Mouse (Mus musculus): ENCODE results near the gene Arl4c. TPM values are rescaled to one million over a fixed set of nuclear protein-coding genes. Genes with fewer than 3 reads are reported as not detected.

The Arl4c gene
- polyA plus RNA-seq, 1 experiment from 2014 or later, result 17.4 TPM

- ATAC-seq, result no peak
- WGBS, result 84% methylated on average over 3 of the region's 3 CpGs
Measured at GRCm38 (mm10) chr1:88655473-88656095, 46.4 kb downstream of the Arl4c start.

GRCm38 (mm10) chr1:88654521-88655472 lies 47.2 kb downstream of the Arl4c start:
- Histone ChIP-seq H3K36me3 (ENCODE audit: control insufficient read depth, insufficient read depth, low read length) (no peaks in the 10 kb centered on the region), H3K4me1 (ENCODE audit: control insufficient read depth, insufficient read depth, low read length) (peaks cover 11% of the 10 kb centered on the region), H3K27ac (ENCODE audit: low read depth, low read length) (no peak overlapping the region), H3K4me3 (ENCODE audit: low read depth, low read length) (no peak overlapping the region), H3K27me3 (replicated peaks; ENCODE audit: control insufficient read depth, insufficient read depth, low read length) (no peaks in the 10 kb centered on the region), H3K9me3 (replicated peaks; ENCODE audit: control insufficient read depth, low read length) (no peaks in the 10 kb centered on the region), H3K4me2 (ENCODE audit: low read length) (no peak overlapping the region), H3K9ac (ENCODE audit: low read length) (no peak overlapping the region)
- 84% methylated on average over 9 of the region's 9 CpGs for WGBS
- no peak for ATAC-seq
- DNase-seq (ENCODE audit: low spot score), result no peak

More at GRCm38 (mm10) chr1:88655473-88656095, 46.4 kb downstream of the Arl4c start:
- Histone ChIP-seq H3K36me3 (ENCODE audit: control insufficient read depth, insufficient read depth, low read length) (no peaks in the 10 kb centered on the region), H3K9me3 (replicated peaks; ENCODE audit: control insufficient read depth, low read length) (no peaks in the 10 kb centered on the region), H3K9ac (ENCODE audit: low read length) (no peak overlapping the region), H3K4me2 (ENCODE audit: low read length) (no peak overlapping the region), H3K27ac (ENCODE audit: low read depth, low read length) (no peak overlapping the region), H3K27me3 (replicated peaks; ENCODE audit: control insufficient read depth, insufficient read depth, low read length) (no peaks in the 10 kb centered on the region), H3K4me1 (ENCODE audit: control insufficient read depth, insufficient read depth, low read length) (peaks cover 11% of the 10 kb centered on the region), H3K4me3 (ENCODE audit: low read depth, low read length) (no peak overlapping the region)
- no peak for DNase-seq (ENCODE audit: low spot score)

- Histone ChIP-seq H3K27me3 (replicated peaks; ENCODE audit: control insufficient read depth, insufficient read depth, low read length) (no peaks in the 10 kb centered on the region), H3K9me3 (replicated peaks; ENCODE audit: control insufficient read depth, low read length) (no peaks in the 10 kb centered on the region), H3K36me3 (ENCODE audit: control insufficient read depth, insufficient read depth, low read length) (no peaks in the 10 kb centered on the region), H3K4me2 (ENCODE audit: low read length) (no peak overlapping the region), H3K9ac (ENCODE audit: low read length) (no peak overlapping the region), H3K4me3 (ENCODE audit: low read depth, low read length) (no peak overlapping the region), H3K27ac (ENCODE audit: low read depth, low read length) (no peak overlapping the region), H3K4me1 (ENCODE audit: control insufficient read depth, insufficient read depth, low read length) (peaks cover 11% of the 10 kb centered on the region)
- 93% methylated on average over 7 of the region's 7 CpGs for WGBS
- DNase-seq (ENCODE audit: low spot score) (peak; percentile 7), ATAC-seq (no peak)
Measured at GRCm38 (mm10) chr1:88653614-88654520, 48.2 kb downstream of the Arl4c start.

GRCm38 (mm10) chr1:88652682-88653081 lies 49.3 kb downstream of the Arl4c start:
- DNase-seq (ENCODE audit: low spot score), result no peak
- Histone ChIP-seq H3K27ac (ENCODE audit: low read depth, low read length) (no peak overlapping the region), H3K4me2 (ENCODE audit: low read length) (no peak overlapping the region), H3K4me3 (ENCODE audit: low read depth, low read length) (no peak overlapping the region), H3K4me1 (ENCODE audit: control insufficient read depth, insufficient read depth, low read length) (no peaks in the 10 kb centered on the region), H3K36me3 (ENCODE audit: control insufficient read depth, insufficient read depth, low read length) (no peaks in the 10 kb centered on the region), H3K27me3 (replicated peaks; ENCODE audit: control insufficient read depth, insufficient read depth, low read length) (no peaks in the 10 kb centered on the region), H3K9me3 (replicated peaks; ENCODE audit: control insufficient read depth, low read length) (no peaks in the 10 kb centered on the region), H3K9ac (ENCODE audit: low read length) (no peak overlapping the region)
- no peak for ATAC-seq
- WGBS, result 90% methylated on average over 8 of the region's 8 CpGs

GRCm38 (mm10) chr1:88651668-88652067 lies 50.4 kb downstream of the Arl4c start:
- H3K4me1 ChIP-seq (ENCODE audit: control insufficient read depth, insufficient read depth, low read length), result no peaks in the 10 kb centered on the region
- H3K36me3 ChIP-seq (ENCODE audit: control insufficient read depth, insufficient read depth, low read length), result no peaks in the 10 kb centered on the region
- ATAC-seq (no peak), DNase-seq (ENCODE audit: low spot score) (no peak)
- no peaks in the 10 kb centered on the region for H3K9me3 ChIP-seq (replicated peaks; ENCODE audit: control insufficient read depth, low read length)
- no peak overlapping the region for H3K27ac ChIP-seq (ENCODE audit: low read depth, low read length)
- H3K9ac ChIP-seq (ENCODE audit: low read length), result no peak overlapping the region
- no peak overlapping the region for H3K4me3 ChIP-seq (ENCODE audit: low read depth, low read length)
- 82% methylated on average over 9 of the region's 9 CpGs for WGBS
- no peaks in the 10 kb centered on the region for H3K27me3 ChIP-seq (replicated peaks; ENCODE audit: control insufficient read depth, insufficient read depth, low read length)
- H3K4me2 ChIP-seq (ENCODE audit: low read length), result no peak overlapping the region

- no peaks in the 10 kb centered on the region for H3K27me3 ChIP-seq (replicated peaks; ENCODE audit: control insufficient read depth, insufficient read depth, low read length)
- no peak overlapping the region for H3K9ac ChIP-seq (ENCODE audit: low read length)
- H3K36me3 ChIP-seq (ENCODE audit: control insufficient read depth, insufficient read depth, low read length), result no peaks in the 10 kb centered on the region
- no peak overlapping the region for H3K4me2 ChIP-seq (ENCODE audit: low read length)
- 96% methylated on average over 4 of the region's 4 CpGs for WGBS
- DNase-seq (ENCODE audit: low spot score) (no peak), ATAC-seq (no peak)
- H3K4me3 ChIP-seq (ENCODE audit: low read depth, low read length), result no peak overlapping the region
- H3K9me3 ChIP-seq (replicated peaks; ENCODE audit: control insufficient read depth, low read length), result no peaks in the 10 kb centered on the region
- no peaks in the 10 kb centered on the region for H3K4me1 ChIP-seq (ENCODE audit: control insufficient read depth, insufficient read depth, low read length)
- H3K27ac ChIP-seq (ENCODE audit: low read depth, low read length), result no peak overlapping the region
Measured at GRCm38 (mm10) chr1:88648742-88649141, 53.3 kb downstream of the Arl4c start.

GRCm38 (mm10) chr1:88645599-88646119 lies 56.4 kb downstream of the Arl4c start:
- Histone ChIP-seq H3K36me3 (ENCODE audit: control insufficient read depth, insufficient read depth, low read length) (no peaks in the 10 kb centered on the region), H3K4me2 (ENCODE audit: low read length) (no peak overlapping the region), H3K27me3 (replicated peaks; ENCODE audit: control insufficient read depth, insufficient read depth, low read length) (no peaks in the 10 kb centered on the region), H3K9me3 (replicated peaks; ENCODE audit: control insufficient read depth, low read length) (no peaks in the 10 kb centered on the region), H3K4me3 (ENCODE audit: low read depth, low read length) (no peak overlapping the region), H3K4me1 (ENCODE audit: control insufficient read depth, insufficient read depth, low read length) (peaks cover 7% of the 10 kb centered on the region; the same call in 1 of the 2 replicates), H3K9ac (ENCODE audit: low read length) (no peak overlapping the region), H3K27ac (ENCODE audit: low read depth, low read length) (no peak overlapping the region)
- DNase-seq (ENCODE audit: low spot score) (no peak), ATAC-seq (no peak)
- WGBS, result 77% methylated on average over 3 of the region's 3 CpGs

GRCm38 (mm10) chr1:88644417-88644816 lies 57.6 kb downstream of the Arl4c start:
- H3K9ac ChIP-seq (ENCODE audit: low read length), result no peak overlapping the region
- H3K27ac ChIP-seq (ENCODE audit: low read depth, low read length), result no peak overlapping the region
- H3K27me3 ChIP-seq (replicated peaks; ENCODE audit: control insufficient read depth, insufficient read depth, low read length), result no peaks in the 10 kb centered on the region
- DNase-seq (ENCODE audit: low spot score) (no peak), ATAC-seq (no peak)
- no peaks in the 10 kb centered on the region for H3K36me3 ChIP-seq (ENCODE audit: control insufficient read depth, insufficient read depth, low read length)
- peaks cover 10% of the 10 kb centered on the region; the same call in 1 of the 2 replicates for H3K4me1 ChIP-seq (ENCODE audit: control insufficient read depth, insufficient read depth, low read length)
- H3K9me3 ChIP-seq (replicated peaks; ENCODE audit: control insufficient read depth, low read length), result no peaks in the 10 kb centered on the region
- no peak overlapping the region for H3K4me3 ChIP-seq (ENCODE audit: low read depth, low read length)
- 95% methylated on average over 5 of the region's 5 CpGs for WGBS
- H3K4me2 ChIP-seq (ENCODE audit: low read length), result no peak overlapping the region

All from forebrain, embryonic 14.5 days (tissue).